Mouse (Mus musculus): ENCODE results near the gene Zfp944. TPM values are rescaled to one million over a fixed set of nuclear protein-coding genes. Genes with fewer than 3 reads are reported as not detected.
"Not testable (repeated sequence)": the region's sequence is repeated elsewhere in the genome, so short reads cannot be mapped to it uniquely, and the experiment has no call there.

Zfp944 gene
- 12.6 and 14.6 TPM in 2 replicates for polyA plus RNA-seq (2015; fragmentation: Nextera tagmentation; extraction: Ambion mirVana)

DNA sequence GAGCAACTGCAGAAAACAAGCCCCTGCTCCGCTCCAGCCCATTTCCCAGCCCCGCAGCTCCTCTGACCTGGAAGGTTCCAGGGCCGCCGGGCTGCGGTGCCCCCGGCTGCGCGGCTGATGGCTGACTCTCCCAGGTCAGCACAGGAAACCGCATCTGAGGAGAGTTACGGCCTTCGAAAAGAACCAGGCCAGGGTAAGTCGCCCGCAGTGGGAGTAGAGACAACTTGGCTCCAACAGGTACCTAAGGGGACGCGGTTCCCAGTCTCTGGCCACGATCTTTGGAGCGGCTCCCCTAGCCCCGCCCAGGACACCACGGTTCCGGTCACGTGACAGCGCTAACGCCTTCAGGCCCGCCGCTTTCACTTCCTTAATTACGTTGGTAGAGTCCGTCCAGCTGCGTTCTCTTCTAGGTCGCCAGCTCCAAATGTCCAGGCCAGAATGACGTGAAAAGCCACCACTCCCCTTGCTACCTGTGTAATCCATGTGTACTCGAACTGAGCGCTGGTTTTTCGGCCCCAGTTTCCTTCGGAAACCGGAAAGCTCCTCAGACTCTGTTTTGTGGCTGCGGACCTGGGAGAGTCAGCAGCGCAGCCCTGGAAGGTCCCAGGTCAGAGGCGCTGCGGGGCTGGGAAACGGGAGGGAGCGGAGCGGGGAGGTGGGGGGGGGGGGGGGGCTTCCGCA, at the start of gene Zfp944, which contains the start of gene Zfp758:
TSS of gene Zfp944 (minus strand) at position 300 of the 681 bp plus-strand sequence.
TSS of gene Zfp758 (plus strand) at position 353 of the 681 bp plus-strand sequence.
- not testable (repeated sequence) for H3K9me3 ChIP-seq, H3K27me3 ChIP-seq
- H3K9ac ChIP-seq: peak within 1 kb of the TSS; percentile 76
- H3K4me2 ChIP-seq: peak within 1 kb of the TSS; percentile 66
- H3K4me1 ChIP-seq (replicated peaks): peaks cover 18% of the 10 kb centered on the region
- peak; percentile 96 for ATAC-seq (ENCODE audit: low FRiP score)
- WGBS: 1% methylated on average over 28 of the region's 43 CpGs
- peak within 1 kb of the TSS; percentile 80 for H3K27ac ChIP-seq
- H3K36me3 ChIP-seq: peaks cover 20% of the 10 kb centered on the region
- peak within 1 kb of the TSS; percentile 57 for H3K4me3 ChIP-seq

DNA sequence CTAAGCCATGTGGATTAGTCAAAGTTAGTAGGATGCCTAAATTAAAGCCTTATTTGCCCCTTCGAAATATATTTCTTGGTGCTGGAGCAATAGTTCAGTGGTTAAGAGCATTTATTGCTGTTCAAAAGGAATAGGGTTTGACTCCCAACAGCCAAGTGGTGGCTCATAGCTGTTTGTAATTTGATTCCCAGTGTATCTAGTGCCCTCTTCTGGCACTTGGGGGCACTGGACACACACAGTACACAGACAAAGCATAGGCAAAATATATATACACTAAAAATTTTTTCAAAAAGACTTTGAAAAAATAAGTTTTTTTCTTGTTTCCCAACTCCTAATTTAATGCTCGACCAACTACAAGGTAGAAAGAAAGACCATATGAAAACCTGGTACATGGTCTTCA, 49.6 kb upstream of the Zfp944 start:
- peaks cover 7% of the 10 kb centered on the region for H3K9me3 ChIP-seq
- no peaks in the 10 kb centered on the region for H3K27me3 ChIP-seq
- no peaks in the 10 kb centered on the region for H3K4me1 ChIP-seq (replicated peaks)
- 80% methylated on average over 2 of the region's 2 CpGs for WGBS
- H3K4me2 ChIP-seq: no peak overlapping the region
- no peak overlapping the region for H3K9ac ChIP-seq
- ATAC-seq (ENCODE audit: low FRiP score): no peak
- H3K4me3 ChIP-seq: no peak overlapping the region
- H3K27ac ChIP-seq: no peak overlapping the region
- no peaks in the 10 kb centered on the region for H3K36me3 ChIP-seq

GRCm38 (mm10) chr17:22363895-22364294, 2.7 kb upstream of the Zfp944 start:
- Histone ChIP-seq H3K9ac (no peak overlapping the region), H3K9me3 (peaks cover 23% of the 10 kb centered on the region), H3K27me3 (no peaks in the 10 kb centered on the region), H3K4me2 (no peak overlapping the region), H3K36me3 (peaks cover 29% of the 10 kb centered on the region), H3K27ac (no peak overlapping the region), H3K4me1 (replicated peaks) (peaks cover 18% of the 10 kb centered on the region), H3K4me3 (no peak overlapping the region)
- WGBS: 95% methylated on average over 3 of the region's 3 CpGs
- no peak for ATAC-seq (ENCODE audit: low FRiP score)

DNA sequence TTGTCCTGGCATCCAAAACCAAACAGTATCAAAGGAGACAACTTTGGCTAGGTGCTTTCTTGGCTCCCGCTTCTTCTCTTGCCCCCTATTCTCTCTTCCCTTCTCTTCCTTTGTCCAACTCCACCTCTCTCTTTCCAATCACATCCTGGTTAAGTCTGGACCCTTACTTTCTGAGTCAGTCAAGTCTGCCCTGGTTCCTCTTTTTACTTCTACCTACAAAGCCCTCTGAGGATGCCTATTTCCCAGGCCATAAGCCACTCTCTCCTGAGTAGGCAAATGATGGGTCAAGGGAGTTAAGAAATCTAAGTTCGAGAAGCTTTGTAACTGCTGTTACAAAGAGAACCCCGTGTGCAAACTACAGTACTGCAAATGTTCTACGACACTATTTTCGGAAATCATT, 628 bp downstream of the Zfp944 start:
- peak overlapping the region; percentile 76 for H3K9ac ChIP-seq
- H3K27ac ChIP-seq: no peak overlapping the region
- peak overlapping the region; percentile 57 for H3K4me3 ChIP-seq
- peak; percentile 15 for ATAC-seq (ENCODE audit: low FRiP score)
- 28% methylated on average over 5 of the region's 5 CpGs for WGBS
- peaks cover 9% of the 10 kb centered on the region for H3K9me3 ChIP-seq
- peaks cover 23% of the 10 kb centered on the region for H3K36me3 ChIP-seq
- H3K27me3 ChIP-seq: no peaks in the 10 kb centered on the region
- peak overlapping the region; percentile 66 for H3K4me2 ChIP-seq
- peaks cover 18% of the 10 kb centered on the region for H3K4me1 ChIP-seq (replicated peaks)

GRCm38 (mm10) chr17:22352794-22353193, 8.4 kb downstream of the Zfp944 start:
- Histone ChIP-seq H3K4me2 (no peak overlapping the region), H3K9ac (no peak overlapping the region), H3K9me3 (no peaks in the 10 kb centered on the region), H3K36me3 (peaks cover 40% of the 10 kb centered on the region), H3K4me3 (no peak overlapping the region), H3K27me3 (no peaks in the 10 kb centered on the region), H3K4me1 (replicated peaks) (no peaks in the 10 kb centered on the region), H3K27ac (no peak overlapping the region)
- no peak for ATAC-seq (ENCODE audit: low FRiP score)

- WGBS: 22% methylated on average over 2 of the region's 2 CpGs
- not testable (repeated sequence) for H3K27me3 ChIP-seq; H3K36me3 ChIP-seq; H3K4me1 ChIP-seq (replicated peaks); ATAC-seq (ENCODE audit: low FRiP score); H3K9me3 ChIP-seq
- peak overlapping the region; percentile 61 for H3K4me3 ChIP-seq
- peak overlapping the region; percentile 83; the same call in 1 of the 2 replicates for H3K27ac ChIP-seq
- peak overlapping the region; percentile 76 for H3K9ac ChIP-seq
- peak overlapping the region; percentile 60 for H3K4me2 ChIP-seq
These were observed 46.0 kb downstream of the Zfp944 start for GRCm38 (mm10) chr17:22315247-22315646.

- peak; percentile 99 for ATAC-seq (ENCODE audit: low FRiP score)
- H3K4me3 ChIP-seq: peak within 1 kb of the TSS; percentile 61
- not testable (repeated sequence) for H3K4me1 ChIP-seq (replicated peaks); H3K27me3 ChIP-seq; H3K36me3 ChIP-seq; H3K9me3 ChIP-seq
- peak within 1 kb of the TSS; percentile 60 for H3K4me2 ChIP-seq
- under 1% methylated on average over 20 of the region's 20 CpGs for WGBS
- peak within 1 kb of the TSS; percentile 83 for H3K27ac ChIP-seq
- peak within 1 kb of the TSS; percentile 76 for H3K9ac ChIP-seq
These were observed 46.4 kb downstream of the Zfp944 start, which contains the start of gene CT030661.1 for GRCm38 (mm10) chr17:22314730-22315226. TSS of gene CT030661.1 (minus strand) at chr17:22314837.

DNA sequence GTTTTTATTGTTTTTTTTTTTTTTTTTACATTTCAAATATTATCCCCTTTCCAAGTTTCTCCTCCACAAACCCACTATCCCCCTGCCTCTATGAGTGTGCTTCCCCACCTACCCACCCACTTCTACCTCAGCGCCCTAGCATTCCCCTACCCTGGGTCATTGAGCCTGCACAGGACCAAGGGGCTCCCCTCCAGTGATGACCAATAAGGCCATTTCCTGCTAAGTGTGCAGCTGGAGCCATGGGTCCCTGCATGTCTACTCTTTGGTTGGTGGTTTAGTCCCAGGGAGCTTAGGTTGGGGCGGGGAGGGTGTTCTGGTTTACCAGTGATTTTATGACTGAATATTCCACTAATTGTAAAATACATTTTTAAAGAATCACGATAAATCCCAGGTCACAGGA, 47.0 kb downstream of the Zfp944 start:
- ATAC-seq (ENCODE audit: low FRiP score): peak; percentile 80
- Histone ChIP-seq H3K4me2 (peak overlapping the region; percentile 60), H3K9ac (peak overlapping the region; percentile 76), H3K4me3 (peak overlapping the region; percentile 61), H3K27ac (peak overlapping the region; percentile 83)
- H3K27me3 ChIP-seq; H3K4me1 ChIP-seq (replicated peaks); H3K9me3 ChIP-seq; H3K36me3 ChIP-seq: not testable (repeated sequence)
- WGBS: 0% methylated on average over 3 of the region's 3 CpGs

Other genes with a start within 250 kb of the Zfp944 start
- gene Zfp947, start 195.2 kb downstream of the Zfp944 start, polyA plus RNA-seq (2015; fragmentation: Nextera tagmentation; extraction: Ambion mirVana): 1.1 and 1.7 TPM in 2 replicates
- 4.1 and 4.3 TPM in 2 replicates for gene Zfp994, start 135.8 kb downstream of the Zfp944 start, polyA plus RNA-seq (2015; fragmentation: Nextera tagmentation; extraction: Ambion mirVana)
- gene CT030661.1, start 46.6 kb downstream of the Zfp944 start, polyA plus RNA-seq (2015; fragmentation: Nextera tagmentation; extraction: Ambion mirVana): 13.5 and 13.6 TPM in 2 replicates
- gene Zfp758, start 53 bp upstream of the Zfp944 start, polyA plus RNA-seq (2015; fragmentation: Nextera tagmentation; extraction: Ambion mirVana): 10.0 and 10.7 TPM in 2 replicates
- gene Zfp946, start 62.8 kb upstream of the Zfp944 start, polyA plus RNA-seq (2015; fragmentation: Nextera tagmentation; extraction: Ambion mirVana): 35.4 and 37.1 TPM in 2 replicates
- gene Vmn2r111, start 212.1 kb upstream of the Zfp944 start, polyA plus RNA-seq (2015; fragmentation: Nextera tagmentation; extraction: Ambion mirVana): not detected in 2 replicates
- not detected in 2 replicates for gene Vmn2r112, start 239.6 kb upstream of the Zfp944 start, polyA plus RNA-seq (2015; fragmentation: Nextera tagmentation; extraction: Ambion mirVana)

Measured in hindbrain, embryonic 13.5 days (tissue).